Mouse (Mus musculus) natural killer cell, adult 2 months (primary cell): Measurements from ENCODE around the gene Unc13a.
A peak's percentile ranks its signal among the peaks of the same experiment; 100 is the strongest.

Experiments
- DNase-seq, 2 experiments: peaks; one replicate each; pipeline ENCODE4 v3.0.0; 2022; ENCODE audit warnings: low spot score in 2 of 2

Unc13a gene

GRCm38 (mm10) chr8:71588762-71589161 is 82.8 kb downstream of the Unc13a start:
- no peak for DNase-seq

GRCm38 (mm10) chr8:71586891-71587290 is 84.7 kb downstream of the Unc13a start:
- DNase-seq: peak; percentile 68 to 80

GRCm38 (mm10) chr8:71580201-71580600 is 91.4 kb downstream of the Unc13a start:
- no peak for DNase-seq

- DNase-seq: no peak
Measured at GRCm38 (mm10) chr8:71579476-71579875, 92.1 kb downstream of the Unc13a start.

- no peak for DNase-seq
Measured at GRCm38 (mm10) chr8:71579009-71579408, 92.5 kb downstream of the Unc13a start.

GRCm38 (mm10) chr8:71577856-71578387 is 93.6 kb downstream of the Unc13a start:
- DNase-seq: no peak

- DNase-seq: no peak
Measured at GRCm38 (mm10) chr8:71575020-71575419, 96.5 kb downstream of the Unc13a start.

GRCm38 (mm10) chr8:71574426-71574825 is 97.1 kb downstream of the Unc13a start:
- DNase-seq: no peak
